Mouse (Mus musculus) erythroid progenitor cell, adult 5-6 weeks (primary cell): ENCODE data around the gene Ipo11. TPM values are rescaled to one million over a fixed set of nuclear protein-coding genes. Genes with fewer than 3 reads are reported as not detected.
A peak's percentile ranks its signal among the peaks of the same experiment; 100 is the strongest.
"Not testable (repeated sequence)": the region's sequence is repeated elsewhere in the genome, so short reads cannot be mapped to it uniquely, and the experiment has no call there.

ENCODE experiments used
- ATAC-seq: replicated peaks from 2 replicates; pipeline ENCODE4 v1.8.0; 2016; ENCODE audit warnings: moderate number of reproducible peaks, mild to moderate bottlenecking, moderate TSS enrichment, inconsistent platforms; ENCODE audit not compliant: poor library complexity, low FRiP score, severe bottlenecking
- total RNA-seq, 2 experiments: library from RNA; stranded (forward) in 1 of 2; stranded (reverse) in 1 of 2; fragments of 150-400 nt in 1 of 2; fragments of 186-747, 209-891 nt in 1 of 2; gene quantifications; 2 replicates each; pipeline versions ENCODE4 v1.2.3 to v1.2.4; 2015 to 2017; ENCODE audit warnings: low replicate concordance in 2 of 2

Ipo11 gene
- 35.0 and 48.6 TPM in 2 replicates for total RNA-seq (2015; ENCODE audit: low replicate concordance)
- total RNA-seq (2017; ENCODE audit: low replicate concordance), result 50.1 and 69.7 TPM in 2 replicates

GRCm38 (mm10) chr13:106936256-106937137 lies at the start of gene Ipo11:
Ipo11 (minus strand) TSS chr13:106936958.
- ATAC-seq, result peak; percentile 99

GRCm38 (mm10) chr13:106961496-106961895 lies 24.7 kb upstream of the Ipo11 start:
- no peak for ATAC-seq

GRCm38 (mm10) chr13:106960557-106960956 lies 23.8 kb upstream of the Ipo11 start:
- ATAC-seq, result no peak

GRCm38 (mm10) chr13:106958286-106958685 lies 21.5 kb upstream of the Ipo11 start:
- ATAC-seq, result no peak

- ATAC-seq, result no peak
Measured at GRCm38 (mm10) chr13:106957554-106957953, 20.8 kb upstream of the Ipo11 start.

- no peak for ATAC-seq
Measured at GRCm38 (mm10) chr13:106954880-106955279, 18.1 kb upstream of the Ipo11 start.

GRCm38 (mm10) chr13:106947583-106947982 lies 10.8 kb upstream of the Ipo11 start:
- ATAC-seq, result no peak

- peak; percentile 100 for ATAC-seq
Measured at GRCm38 (mm10) chr13:106946594-106947540, 10.1 kb upstream of the Ipo11 start, which contains the start of gene Dimt1. Dimt1 (plus strand) TSS chr13:106947127.

- ATAC-seq, result no peak
Measured at GRCm38 (mm10) chr13:106945518-106945917, 8.8 kb upstream of the Ipo11 start.

- no peak for ATAC-seq
Measured at GRCm38 (mm10) chr13:106942721-106943120, 6.0 kb upstream of the Ipo11 start.

- no peak for ATAC-seq
Measured at GRCm38 (mm10) chr13:106941211-106941976, 4.6 kb upstream of the Ipo11 start.

- ATAC-seq, result no peak
Measured at GRCm38 (mm10) chr13:106937138-106937472, 347 bp upstream of the Ipo11 start.

GRCm38 (mm10) chr13:106935871-106936255 lies 895 bp downstream of the Ipo11 start:
- peak; percentile 46 for ATAC-seq

- no peak for ATAC-seq
Measured at GRCm38 (mm10) chr13:106929201-106929600, 7.6 kb downstream of the Ipo11 start.

- no peak for ATAC-seq
Measured at GRCm38 (mm10) chr13:106928296-106928695, 8.5 kb downstream of the Ipo11 start.

GRCm38 (mm10) chr13:106925921-106926320 lies 10.8 kb downstream of the Ipo11 start:
- ATAC-seq, result not testable (repeated sequence)

GRCm38 (mm10) chr13:106918322-106919050 lies 18.3 kb downstream of the Ipo11 start:
- ATAC-seq, result 0 out of 2 replicates have a peak, but pooled peaks have one; percentile 61

- ATAC-seq, result no peak
Measured at GRCm38 (mm10) chr13:106913125-106913736, 23.5 kb downstream of the Ipo11 start.

GRCm38 (mm10) chr13:106910096-106910495 lies 26.7 kb downstream of the Ipo11 start:
- ATAC-seq, result no peak
